In the genomic region with DNA sequence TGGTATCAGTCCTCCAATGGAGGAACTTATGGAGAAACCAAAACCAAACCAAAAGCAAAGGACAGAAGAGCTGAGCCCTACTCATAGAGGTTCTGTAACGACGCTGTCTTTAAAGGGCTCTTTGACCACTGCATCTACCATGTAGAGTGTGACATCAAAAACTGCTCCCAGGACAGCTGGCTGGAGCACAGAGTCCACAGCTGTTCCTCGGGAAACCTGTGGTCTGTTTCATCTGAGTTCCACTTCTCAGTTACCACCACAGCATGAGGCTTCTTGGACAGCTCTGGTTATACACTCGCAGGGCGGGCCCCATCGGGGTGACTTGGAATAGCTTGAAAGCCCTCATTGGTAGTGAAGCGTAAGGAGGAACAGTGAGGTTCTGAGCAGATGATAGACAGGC, we compare ENCODE assay signal across 17 mouse cellular contexts.
"Had no signal": no experiment of that assay in that cellular context is flagged by ENCODE, and none has a peak within 500 bp of the region (broad histone marks: within the 10 kb centered on the region; RNA-seq: fewer than 3 reads in every experiment).

No protein-coding gene starts in this region.

- H3K27ac ChIP-seq: kidney, postnatal 0 days; layer of hippocampus, adult 2 months; liver, embryonic 13.5 days; midbrain, embryonic 10.5 days; midbrain, embryonic 13.5 days; neural tube, embryonic 13.5 days had no signal

- H3K4me1 ChIP-seq: liver, embryonic 13.5 days; megakaryocyte, embryonic 14.5 days; midbrain, embryonic 13.5 days; neural tube, embryonic 13.5 days had no signal

- H3K9me3 ChIP-seq: liver, embryonic 13.5 days; megakaryocyte, embryonic 14.5 days; midbrain, embryonic 10.5 days; midbrain, embryonic 13.5 days; neural tube, embryonic 13.5 days had no signal

- H3K27me3 ChIP-seq: liver, embryonic 13.5 days; megakaryocyte, embryonic 14.5 days; midbrain, embryonic 13.5 days; neural tube, embryonic 13.5 days had no signal

- DNase-seq: kidney, adult 2 months; kidney, postnatal 25 days; layer of hippocampus, adult 9-11 months; liver, embryonic 13.5 days; lung, adult 2 months; retina, postnatal 1 day; right cerebral cortex, postnatal 25 days; spleen, adult 18-20 months; thymus, adult 18-20 months; thymus, postnatal 36 days had no signal

- H3K9ac ChIP-seq: liver, embryonic 13.5 days; midbrain, embryonic 13.5 days; neural tube, embryonic 13.5 days had no signal

- H3K4me2 ChIP-seq: liver, embryonic 13.5 days; midbrain, embryonic 13.5 days; neural tube, embryonic 13.5 days had no signal

- ATAC-seq: lung, postnatal 0 days; midbrain, embryonic 13.5 days had no signal

- H3K4me3 ChIP-seq: layer of hippocampus, adult 2 months; liver, embryonic 13.5 days; megakaryocyte, embryonic 14.5 days; midbrain, embryonic 10.5 days; midbrain, embryonic 13.5 days; neural tube, embryonic 13.5 days had no signal

- H3K36me3 ChIP-seq: liver, embryonic 13.5 days; midbrain, embryonic 10.5 days; midbrain, embryonic 13.5 days; neural tube, embryonic 13.5 days had no signal
